Comparison of ENCODE assay signal across 8 mouse cellular contexts in genomic region chr7:19628192-19628535, GRCm38 (mm10). TPM values are rescaled to one million over a fixed set of nuclear protein-coding genes. Genes with fewer than 3 reads are reported as not detected.
DNase-seq lines count a peak whose midpoint lies in the region; ATAC-seq and TF ChIP-seq lines count a peak whose summit lies in the region.

No protein-coding gene starts in this region.

- no peaks in the 10 kb centered on the region for H3K4me1 ChIP-seq in embryonic facial prominence, embryonic 11.5 days (ENCODE audit: control insufficient read depth, insufficient read depth, low read length)
- H3K4me1 ChIP-seq in hindbrain, embryonic 15.5 days (replicated peaks) = peaks cover 13% of the 10 kb centered on the region
- peaks cover 10% of the 10 kb centered on the region for H3K4me1 ChIP-seq in midbrain, embryonic 15.5 days

- H3K9me3 ChIP-seq in embryonic facial prominence, embryonic 11.5 days (replicated peaks; ENCODE audit: control insufficient read depth, low read length) = no peaks in the 10 kb centered on the region
- H3K9me3 ChIP-seq in hindbrain, embryonic 15.5 days = no peaks in the 10 kb centered on the region
- no peaks in the 10 kb centered on the region for H3K9me3 ChIP-seq in midbrain, embryonic 15.5 days

- ATAC-seq in embryonic facial prominence, embryonic 11.5 days (replicated peaks; ENCODE audit: insufficient number of reproducible peaks, low FRiP score, low TSS enrichment, low read depth) = no peak
- ATAC-seq in hindbrain, embryonic 15.5 days (ENCODE audit: low FRiP score, low read depth) = no peak
- ATAC-seq in midbrain, embryonic 15.5 days (replicated peaks) = peak; percentile 1; the same call in 1 of the 2 replicates
- ATAC-seq in granulocyte monocyte progenitor cell, adult 5-6 weeks (replicated peaks; ENCODE audit: poor library complexity, severe bottlenecking) = no peak

- H3K36me3 ChIP-seq in embryonic facial prominence, embryonic 11.5 days (replicated peaks; ENCODE audit: control insufficient read depth, insufficient read depth, low read depth, low read length) = no peaks in the 10 kb centered on the region
- peaks cover 5% of the 10 kb centered on the region; the same call in 1 of the 2 replicates for H3K36me3 ChIP-seq in hindbrain, embryonic 15.5 days
- peaks cover 12% of the 10 kb centered on the region; the same call in 1 of the 2 replicates for H3K36me3 ChIP-seq in midbrain, embryonic 15.5 days (replicated peaks)

- peak overlapping the region; percentile 94 for H3K4me2 ChIP-seq in embryonic facial prominence, embryonic 11.5 days (ENCODE audit: low read depth, low read length)
- H3K4me2 ChIP-seq in hindbrain, embryonic 15.5 days = peak overlapping the region; percentile 85
- peak overlapping the region; percentile 70 for H3K4me2 ChIP-seq in midbrain, embryonic 15.5 days

- WGBS in embryonic facial prominence, embryonic 11.5 days = 15% methylated on average over 17 of the region's 17 CpGs
- 17% methylated on average over 17 of the region's 17 CpGs for WGBS in hindbrain, embryonic 15.5 days
- 17% methylated on average over 17 of the region's 17 CpGs for WGBS in midbrain, embryonic 15.5 days

- peak overlapping the region; percentile 91 for H3K4me3 ChIP-seq in layer of hippocampus, adult 2 months
- peak overlapping the region; percentile 72 for H3K4me3 ChIP-seq in embryonic facial prominence, embryonic 11.5 days (ENCODE audit: low read depth, low read length)
- peak overlapping the region; percentile 58 for H3K4me3 ChIP-seq in hindbrain, embryonic 15.5 days
- H3K4me3 ChIP-seq in midbrain, embryonic 15.5 days = peak overlapping the region; percentile 52

- peak overlapping the region; percentile 86; the same call in 1 of the 2 replicates for H3K27ac ChIP-seq in layer of hippocampus, adult 2 months
- 0 out of 2 replicates have a peak overlapping the region, but pooled peaks have one; percentile 4 for H3K27ac ChIP-seq in embryonic facial prominence, embryonic 11.5 days (replicated peaks; ENCODE audit: low read depth, low read length)
- peak overlapping the region; percentile 57; the same call in 1 of the 2 replicates for H3K27ac ChIP-seq in hindbrain, embryonic 15.5 days (replicated peaks)
- H3K27ac ChIP-seq in midbrain, embryonic 15.5 days = peak overlapping the region; percentile 60

- TF ChIP-seq CTCF in layer of hippocampus, adult 2 months (conservative IDR thresholded peaks at IDR 0.05) = no peak

- no peak overlapping the region for H3K9ac ChIP-seq in embryonic facial prominence, embryonic 11.5 days (replicated peaks; ENCODE audit: low read length)
- peak overlapping the region; percentile 41; the same call in 1 of the 2 replicates for H3K9ac ChIP-seq in hindbrain, embryonic 15.5 days
- H3K9ac ChIP-seq in midbrain, embryonic 15.5 days = peak overlapping the region; percentile 19; the same call in 1 of the 2 replicates

- DNase-seq in layer of hippocampus, adult 2 months (ENCODE audit: low spot score in 2 of 2) = no peak
- DNase-seq in layer of hippocampus, postnatal 36 days = no peak
- no peak for DNase-seq in embryonic facial prominence, embryonic 11.5 days (ENCODE audit: low spot score)
- no peak for DNase-seq in retina, postnatal 1 day
- DNase-seq in gastrocnemius, adult 8-10 months (ENCODE audit: low spot score in 2 of 2) = no peak

- H3K27me3 ChIP-seq in embryonic facial prominence, embryonic 11.5 days (ENCODE audit: control insufficient read depth, insufficient read depth, low read length) = no peaks in the 10 kb centered on the region
- H3K27me3 ChIP-seq in hindbrain, embryonic 15.5 days = no peaks in the 10 kb centered on the region
- no peaks in the 10 kb centered on the region for H3K27me3 ChIP-seq in midbrain, embryonic 15.5 days (replicated peaks)

RNA-seq across cellular contexts. Expression of gene Relb, which starts 1.1 kb away (rescaled TPM):
- total RNA-seq in layer of hippocampus, adult 2 months (2021) = 10 to 100 TPM in 1 of 2 experiments, 1 to 10 TPM in 1; 9.8 to 11.3 TPM
- 10 to 100 TPM in 1 of 2 experiments, 1 to 10 TPM in 1; 7.3 to 10.2 TPM for total RNA-seq in layer of hippocampus, postnatal 36 days (2021)
- 3.8 and 4.3 TPM in 2 replicates for polyA plus RNA-seq in embryonic facial prominence, embryonic 11.5 days (2014; fragmentation: Nextera tagmentation; extraction: Ambion mirVana)
- 7.0 and 7.2 TPM in 2 replicates for polyA plus RNA-seq in hindbrain, embryonic 15.5 days (2015; fragmentation: Nextera tagmentation; extraction: Ambion mirVana)
- 5.5 and 5.9 TPM in 2 replicates for polyA plus RNA-seq in midbrain, embryonic 15.5 days (2015; fragmentation: Nextera tagmentation; extraction: Ambion mirVana)
- total RNA-seq in granulocyte monocyte progenitor cell, adult 5-6 weeks (2014; fragmentation: Nextera tagmentation) = 1.2 TPM in 1 of 2 replicates, not detected in the other
- 1.4 and 1.9 TPM in 2 replicates for total RNA-seq in granulocyte monocyte progenitor cell, adult 5-6 weeks (2017)
- total RNA-seq in gastrocnemius, adult 8-10 months (2022) = 10 to 100 TPM in 2 of 4 experiments, 1 to 10 TPM in 2; 7.0 to 12.5 (median 9.5) TPM

RNA-seq across cellular contexts. Expression of gene Clasrp, which starts 23.9 kb away (rescaled TPM):
- total RNA-seq in layer of hippocampus, adult 2 months (2021) = 100 to 1,000 TPM in 1 of 2 experiments, 10 to 100 TPM in 1; 95.4 to 112 TPM
- total RNA-seq in layer of hippocampus, postnatal 36 days (2021) = 100 to 1,000 TPM in 1 of 2 experiments, 10 to 100 TPM in 1; 90.1 to 103 TPM
- polyA plus RNA-seq in embryonic facial prominence, embryonic 11.5 days (2014; fragmentation: Nextera tagmentation; extraction: Ambion mirVana) = 36.0 and 37.4 TPM in 2 replicates
- polyA plus RNA-seq in hindbrain, embryonic 15.5 days (2015; fragmentation: Nextera tagmentation; extraction: Ambion mirVana) = 56.0 and 60.7 TPM in 2 replicates
- 67.2 and 69.1 TPM in 2 replicates for polyA plus RNA-seq in midbrain, embryonic 15.5 days (2015; fragmentation: Nextera tagmentation; extraction: Ambion mirVana)
- 24.2 and 40.8 TPM in 2 replicates for total RNA-seq in granulocyte monocyte progenitor cell, adult 5-6 weeks (2014; fragmentation: Nextera tagmentation)
- total RNA-seq in granulocyte monocyte progenitor cell, adult 5-6 weeks (2017) = 19.6 TPM in 2 replicates
- total RNA-seq in gastrocnemius, adult 8-10 months (2022) = 10 to 100 TPM in 1 of 4 experiments, 1 to 10 TPM in 3; 6.3 to 10.0 (median 9.2) TPM

RNA-seq across cellular contexts. Expression of gene Clptm1, which starts 36.7 kb away (rescaled TPM):
- 100 to 1,000 TPM; 136 to 151 TPM for total RNA-seq in layer of hippocampus, adult 2 months (2021)
- total RNA-seq in layer of hippocampus, postnatal 36 days (2021) = 100 to 1,000 TPM; 131 to 144 TPM
- 92.5 and 94.7 TPM in 2 replicates for polyA plus RNA-seq in embryonic facial prominence, embryonic 11.5 days (2014; fragmentation: Nextera tagmentation; extraction: Ambion mirVana)
- polyA plus RNA-seq in hindbrain, embryonic 15.5 days (2015; fragmentation: Nextera tagmentation; extraction: Ambion mirVana) = 134 and 143 TPM in 2 replicates
- 129 and 135 TPM in 2 replicates for polyA plus RNA-seq in midbrain, embryonic 15.5 days (2015; fragmentation: Nextera tagmentation; extraction: Ambion mirVana)
- total RNA-seq in granulocyte monocyte progenitor cell, adult 5-6 weeks (2014; fragmentation: Nextera tagmentation) = 29.9 and 41.7 TPM in 2 replicates
- total RNA-seq in granulocyte monocyte progenitor cell, adult 5-6 weeks (2017) = 32.0 and 36.5 TPM in 2 replicates
- total RNA-seq in gastrocnemius, adult 8-10 months (2022) = 10 to 100 TPM; 49.6 to 55.5 (median 51.0) TPM

RNA-seq across cellular contexts. Expression of gene Apoc2, which starts 49.6 kb away (rescaled TPM):
- total RNA-seq in layer of hippocampus, adult 2 months (2021) = not detected
- not detected for total RNA-seq in layer of hippocampus, postnatal 36 days (2021)
- 0.41 and 0.82 TPM in 2 replicates for polyA plus RNA-seq in embryonic facial prominence, embryonic 11.5 days (2014; fragmentation: Nextera tagmentation; extraction: Ambion mirVana)
- polyA plus RNA-seq in hindbrain, embryonic 15.5 days (2015; fragmentation: Nextera tagmentation; extraction: Ambion mirVana) = 0.58 and 1.1 TPM in 2 replicates
- 1.2 TPM in 1 of 2 replicates, not detected in the other for polyA plus RNA-seq in midbrain, embryonic 15.5 days (2015; fragmentation: Nextera tagmentation; extraction: Ambion mirVana)
- total RNA-seq in granulocyte monocyte progenitor cell, adult 5-6 weeks (2014; fragmentation: Nextera tagmentation) = 3.3 and 5.9 TPM in 2 replicates
- total RNA-seq in granulocyte monocyte progenitor cell, adult 5-6 weeks (2017) = 1.3 TPM in 1 of 2 replicates, not detected in the other
- total RNA-seq in gastrocnemius, adult 8-10 months (2022) = not detected

RNA-seq across cellular contexts. Expression of gene Gemin7, which starts 50.8 kb away (rescaled TPM):
- total RNA-seq in layer of hippocampus, adult 2 months (2021) = 10 to 100 TPM; 38.8 to 43.9 TPM
- 10 to 100 TPM; 44.2 to 46.1 TPM for total RNA-seq in layer of hippocampus, postnatal 36 days (2021)
- polyA plus RNA-seq in embryonic facial prominence, embryonic 11.5 days (2014; fragmentation: Nextera tagmentation; extraction: Ambion mirVana) = 158 and 167 TPM in 2 replicates
- polyA plus RNA-seq in hindbrain, embryonic 15.5 days (2015; fragmentation: Nextera tagmentation; extraction: Ambion mirVana) = 152 TPM in 2 replicates
- 142 and 155 TPM in 2 replicates for polyA plus RNA-seq in midbrain, embryonic 15.5 days (2015; fragmentation: Nextera tagmentation; extraction: Ambion mirVana)
- total RNA-seq in granulocyte monocyte progenitor cell, adult 5-6 weeks (2014; fragmentation: Nextera tagmentation) = 66.1 and 70.9 TPM in 2 replicates
- 37.8 and 44.3 TPM in 2 replicates for total RNA-seq in granulocyte monocyte progenitor cell, adult 5-6 weeks (2017)
- 100 to 1,000 TPM in 2 of 4 experiments, 10 to 100 TPM in 2; 78.5 to 108 (median 99.3) TPM for total RNA-seq in gastrocnemius, adult 8-10 months (2022)

Comparison
In these comparisons a context has a peak if more than half of its experiments do, and no peak if none do; other contexts are left out.
1. H3K27ac ChIP-seq: peak in every context shown above with its lines; median percentile 86 in layer of hippocampus, adult 2 months; 60 in midbrain, embryonic 15.5 days; 57 in hindbrain, embryonic 15.5 days; 4 in embryonic facial prominence, embryonic 11.5 days.